Mouse (Mus musculus) CH12.LX (cell line): ENCODE results near the gene Rapgef4. TPM values are rescaled to one million over a fixed set of nuclear protein-coding genes. Genes with fewer than 3 reads are reported as not detected.

Experiments
- DNase-seq: peaks from one replicate; pipeline ENCODE4 v3.0.0-alpha.2; 2013; ENCODE audit errors: extremely low read depth
- H3K27ac ChIP-seq: 2 replicates; pipeline ENCODE4 v1.5.1; 2012; ENCODE audit warnings: low read depth, mild to moderate bottlenecking, control low read depth, moderate library complexity; ENCODE audit not compliant: insufficient read depth
- H3K27me3 ChIP-seq: replicated peaks from 2 replicates; pipeline ENCODE3; 2012; ENCODE audit warnings: inconsistent platforms
- H3K36me3 ChIP-seq, 2 experiments: replicated peaks in 1 of 2; 2 replicates each; pipeline versions ENCODE3 to v1.6.1; 2012; ENCODE audit warnings: inconsistent platforms in 1 of 2, low read length in 1 of 2, mild to moderate bottlenecking in 1 of 2, mixed read lengths in 1 of 2, moderate library complexity in 1 of 2; ENCODE audit not compliant: control insufficient read depth in 1 of 2, insufficient read depth in 1 of 2
- H3K4me1 ChIP-seq, 2 experiments: 2 replicates each; pipeline ENCODE4 v1.6.1; 2012; ENCODE audit warnings: inconsistent platforms in 1 of 2, moderate library complexity in 1 of 2; ENCODE audit not compliant: insufficient read depth in 2 of 2, control insufficient read depth in 1 of 2
- H3K4me2 ChIP-seq: 2 replicates; pipeline ENCODE4 v1.6.1; 2012; ENCODE audit warnings: low read depth, mild to moderate bottlenecking, control low read depth; ENCODE audit not compliant: poor library complexity, insufficient read depth, severe bottlenecking
- H3K4me3 ChIP-seq, 3 experiments: fragments of 150-350 bp in 1 of 3; sonication (generic) in 1 of 3; replicated peaks in 1 of 3; 2 replicates each; pipeline versions ENCODE3 to v1.5.1; 2011 to 2012; ENCODE audit warnings: low read depth in 2 of 3, low read length in 2 of 3, mild to moderate bottlenecking in 2 of 3, moderate library complexity in 2 of 3, control low read depth in 1 of 3, improper control_type of control experiment in 1 of 3, inconsistent platforms in 1 of 3, mixed read lengths in 1 of 3; ENCODE audit not compliant: poor library complexity in 1 of 3
- H3K79me2 ChIP-seq: replicated peaks from 2 replicates; pipeline ENCODE4 v1.6.1; 2012; ENCODE audit warnings: mild to moderate bottlenecking, moderate library complexity; ENCODE audit not compliant: control insufficient read depth, poor library complexity, insufficient read depth, severe bottlenecking; ENCODE audit errors: extremely low read depth
- H3K9ac ChIP-seq: 2 replicates; pipeline ENCODE4 v1.6.1; 2012; ENCODE audit warnings: low read depth, mild to moderate bottlenecking, control low read depth, moderate library complexity; ENCODE audit not compliant: insufficient read depth
- H3K9me3 ChIP-seq: replicated peaks from 2 replicates; pipeline ENCODE3; 2012; ENCODE audit warnings: low read length, inconsistent platforms, mixed read lengths
- CHD1 ChIP-seq: IDR thresholded peaks from 2 replicates; pipeline ENCODE4 v1.6.1; 2012; ENCODE audit warnings: low read depth, low read length, improper control_type of control experiment, inconsistent platforms
- CTCF ChIP-seq, 2 experiments: IDR thresholded peaks in 1 of 2; conservative IDR thresholded peaks in 1 of 2; 2 replicates each; pipeline ENCODE4 v1.5.1; 2011 to 2012; ENCODE audit warnings: low read depth in 2 of 2, low read length in 2 of 2, improper control_type of control experiment in 1 of 2, inconsistent platforms in 1 of 2, mild to moderate bottlenecking in 1 of 2, moderate library complexity in 1 of 2
- E2F4 ChIP-seq: IDR thresholded peaks from 2 replicates; pipeline ENCODE4 v1.6.1; 2011; ENCODE audit warnings: low read depth, low read length, improper control_type of control experiment; ENCODE audit not compliant: insufficient replicate concordance
- ELF1 ChIP-seq: IDR thresholded peaks from 2 replicates; pipeline ENCODE4 v1.6.1; 2014; ENCODE audit warnings: low read depth, mild to moderate bottlenecking, inconsistent platforms, low read length, improper control_type of control experiment
- EP300 ChIP-seq: IDR thresholded peaks from 2 replicates; pipeline ENCODE4 v1.6.1; 2011; ENCODE audit warnings: low read length, improper control_type of control experiment
- ETS1 ChIP-seq: conservative IDR thresholded peaks from 2 replicates; pipeline ENCODE4 v1.6.1; 2012; ENCODE audit warnings: low read depth, mild to moderate bottlenecking, inconsistent platforms, low read length, improper control_type of control experiment, moderate library complexity
- GABPA ChIP-seq: IDR thresholded peaks from 2 replicates; pipeline ENCODE4 v1.6.1; 2012; ENCODE audit warnings: low read depth, low read length, improper control_type of control experiment, inconsistent platforms; ENCODE audit not compliant: insufficient replicate concordance
- HCFC1 ChIP-seq: IDR thresholded peaks from 2 replicates; pipeline ENCODE4 v1.6.1; 2012; ENCODE audit warnings: low read depth, mild to moderate bottlenecking, inconsistent platforms, low read length, improper control_type of control experiment
- IRF4 ChIP-seq: IDR thresholded peaks from 2 replicates; pipeline ENCODE4 v1.6.1; 2014; ENCODE audit warnings: low read depth, mild to moderate bottlenecking, inconsistent platforms, low read length, improper control_type of control experiment
- JUND ChIP-seq: conservative IDR thresholded peaks from 2 replicates; pipeline ENCODE4 v1.6.1; 2011; ENCODE audit warnings: low read depth, low read length, improper control_type of control experiment
- MAFK ChIP-seq: IDR thresholded peaks from 2 replicates; pipeline ENCODE4 v1.6.1; 2011; ENCODE audit warnings: low read length, improper control_type of control experiment; ENCODE audit not compliant: insufficient replicate concordance
- MEF2A ChIP-seq: IDR thresholded peaks from 2 replicates; pipeline ENCODE4 v1.6.1; 2014; ENCODE audit warnings: low read depth, mild to moderate bottlenecking, inconsistent platforms, low read length, improper control_type of control experiment, borderline replicate concordance
- MXI1 ChIP-seq: IDR thresholded peaks from 2 replicates; pipeline ENCODE4 v1.6.1; 2011; ENCODE audit warnings: mild to moderate bottlenecking, low read depth, low read length, improper control_type of control experiment
- MYC ChIP-seq: IDR thresholded peaks from 2 replicates; pipeline ENCODE4 v1.6.1; 2011; ENCODE audit warnings: low read depth, mild to moderate bottlenecking, improper control_type of control experiment, low read length
- NELFE ChIP-seq: IDR thresholded peaks from 2 replicates; pipeline ENCODE4 v1.6.1; 2011; ENCODE audit warnings: low read depth, low read length, improper control_type of control experiment
- NRF1 ChIP-seq: IDR thresholded peaks from 2 replicates; pipeline ENCODE4 v1.6.1; 2014; ENCODE audit warnings: low read depth, mild to moderate bottlenecking, inconsistent platforms, low read length, improper control_type of control experiment, moderate library complexity
- PAX5 ChIP-seq: IDR thresholded peaks from 2 replicates; pipeline ENCODE4 v1.6.1; 2012; ENCODE audit warnings: low read length, inconsistent platforms, mixed read lengths
- POLR2A ChIP-seq: IDR thresholded peaks from 2 replicates; pipeline ENCODE4 v1.6.1; 2011; ENCODE audit warnings: low read depth, mild to moderate bottlenecking, improper control_type of control experiment, low read length
- POLR2AphosphoS2 ChIP-seq: IDR thresholded peaks from 2 replicates; pipeline ENCODE4 v1.6.1; 2011; ENCODE audit warnings: low read depth, low read length, improper control_type of control experiment
- RAD21 ChIP-seq: IDR thresholded peaks from 2 replicates; pipeline ENCODE4 v1.6.1; 2011; ENCODE audit warnings: low read depth, mild to moderate bottlenecking, low read length, improper control_type of control experiment, moderate library complexity
- RCOR1 ChIP-seq: conservative IDR thresholded peaks from 2 replicates; pipeline ENCODE4 v1.6.1; 2012; ENCODE audit warnings: low read depth, mild to moderate bottlenecking, inconsistent platforms, low read length, improper control_type of control experiment
- SIN3A ChIP-seq: IDR thresholded peaks from 2 replicates; pipeline ENCODE4 v1.6.1; 2012; ENCODE audit warnings: low read length, improper control_type of control experiment, inconsistent platforms
- SMC3 ChIP-seq: IDR thresholded peaks from 2 replicates; pipeline ENCODE4 v1.6.1; 2011; ENCODE audit warnings: low read depth, low read length, improper control_type of control experiment
- USF1 ChIP-seq: IDR thresholded peaks from 2 replicates; pipeline ENCODE4 v1.6.1; 2014; ENCODE audit warnings: low read depth, mild to moderate bottlenecking, inconsistent platforms, low read length, improper control_type of control experiment
- ZC3H11A ChIP-seq: IDR thresholded peaks from 2 replicates; pipeline ENCODE4 v1.6.1; 2012; ENCODE audit warnings: low read depth, mild to moderate bottlenecking, inconsistent platforms, low read length, improper control_type of control experiment
- ZNF384 ChIP-seq: IDR thresholded peaks from 2 replicates; pipeline ENCODE4 v1.6.1; 2012; ENCODE audit warnings: low read depth, low read length, improper control_type of control experiment, inconsistent platforms
- dilution Hi-C: fragments of 300-500 bp; cut with MboI; formaldehyde crosslinking; loops from 2 replicates; pipeline ENCODE4 v1.14.3; 2020; ENCODE audit warnings: low sequenced_read_pairs; ENCODE audit not compliant: extremely low pct_unique_long_range_greater_than_20kb, extremely low pct_ligation_motif_present
- in situ Hi-C: fragments of 300-500 bp; cut with MboI; formaldehyde crosslinking; loops from 3 replicates; pipeline ENCODE4 v1.14.3; 2019; ENCODE audit warnings: low sequenced_read_pairs, low pct_ligation_motif_present, low pct_unique_long_range_greater_than_20kb, mixed read lengths
- polyA plus RNA-seq: library from polyadenylated mRNA; unstranded; fragments of >175 nt; gene quantifications from 2 replicates; pipeline ENCODE4 v1.2.1, GENCODE M21; 2012; ENCODE audit warnings: low read depth; ENCODE audit not compliant: insufficient read length
- total RNA-seq, 2 experiments: library from RNA; depleted of rRNA; stranded (reverse); fragments of 300-350 nt in 1 of 2; fragments of >200 nt in 1 of 2; gene quantifications; 2 replicates each; pipeline ENCODE4 v1.2.3; 2012 to 2014

The Rapgef4 gene
- total and polyA plus RNA-seq, 3 experiments: 0.12 to 0.13 TPM; not detected in 1

GRCm38 (mm10) chr2:72016013-72016412, 35.0 kb downstream of the Rapgef4 start:
- dilution Hi-C loops: no loop called here
- Histone ChIP-seq H3K4me3 (no peak overlapping the region), H3K9ac (no peak overlapping the region), H3K4me2 (no peak overlapping the region), H3K27ac (no peak overlapping the region), H3K9me3 (no peaks in the 10 kb centered on the region), H3K4me1 (peaks cover 0 to 16% of the 10 kb centered on the region in 2 experiments; a peak in 2 of 4 replicates), H3K79me2 (no peaks in the 10 kb centered on the region), H3K36me3 (no peaks in the 10 kb centered on the region), H3K27me3 (no peaks in the 10 kb centered on the region)
- in situ Hi-C loops: no loop called here
- TF ChIP-seq MXI1: no peak
- no peak for TF ChIP-seq SIN3A
- no peak for TF ChIP-seq PAX5
- TF ChIP-seq CTCF (conservative IDR thresholded peaks at IDR 0.05 in 1 of 2, IDR thresholded peaks at IDR 0.05 in 1 of 2; ENCODE audit: low read depth in 2 of 2, low read length in 2 of 2): no peak
- TF ChIP-seq GABPA: no peak
- no peak for TF ChIP-seq MYC
- no peak for TF ChIP-seq E2F4
- no peak for TF ChIP-seq IRF4
- TF ChIP-seq ZC3H11A: no peak
- no peak for TF ChIP-seq USF1
- no peak for TF ChIP-seq ETS1
- TF ChIP-seq NELFE: no peak
- no peak for DNase-seq

- Histone ChIP-seq H3K36me3 (no peaks in the 10 kb centered on the region), H3K27me3 (no peaks in the 10 kb centered on the region), H3K9ac (no peak overlapping the region), H3K79me2 (no peaks in the 10 kb centered on the region)
- no peak for DNase-seq
- dilution Hi-C loops: no loop called here
- no peak for TF ChIP-seq MYC
- TF ChIP-seq PAX5: no peak
- TF ChIP-seq CHD1: no peak
- TF ChIP-seq POLR2AphosphoS2: no peak
- no peak for TF ChIP-seq SMC3
- TF ChIP-seq NRF1: no peak
- TF ChIP-seq EP300: no peak
- no peak for TF ChIP-seq E2F4
- TF ChIP-seq IRF4: no peak
- no peak for TF ChIP-seq HCFC1
- TF ChIP-seq ZNF384: no peak
- no peak for TF ChIP-seq MEF2A
- no peak for TF ChIP-seq RAD21
- no peak for TF ChIP-seq RCOR1
- no peak for TF ChIP-seq MAFK
- no peak for TF ChIP-seq ELF1
- no peak for TF ChIP-seq POLR2A
- TF ChIP-seq JUND: no peak
- TF ChIP-seq MXI1: no peak
- TF ChIP-seq, all 38 proteins: peak for 0
- H3K4me3 ChIP-seq: no peak overlapping the region
- H3K4me1 ChIP-seq: peaks cover 0 to 9% of the 10 kb centered on the region in 2 experiments; a peak in 2 of 4 replicates
- H3K9me3 ChIP-seq: no peaks in the 10 kb centered on the region
- H3K4me2 ChIP-seq: no peak overlapping the region
- no peak overlapping the region for H3K27ac ChIP-seq
- in situ Hi-C loops: no loop called here
Observed at GRCm38 (mm10) chr2:72017168-72017567, 36.1 kb downstream of the Rapgef4 start.
